Mouse (Mus musculus) embryonic facial prominence, embryonic 14.5 days (tissue): ENCODE results near the gene Srgap2. TPM values are rescaled to one million over a fixed set of nuclear protein-coding genes. Genes with fewer than 3 reads are reported as not detected.

ENCODE experiments used
- ATAC-seq: fragments of 200-750 bp; cut with Nextera tagmentation; 2 replicates; pipeline ENCODE4 v1.8.0; 2017; ENCODE audit warnings: low read depth, moderate number of reproducible peaks, moderate TSS enrichment
- DNase-seq: peaks from one replicate; pipeline ENCODE4 v3.0.0-alpha.2; 2015; ENCODE audit warnings: low spot score
- H3K27ac ChIP-seq: fragments of 300-500 bp; sonication (generic); replicated peaks from 2 replicates; pipeline ENCODE4 v1.5.1; 2014; ENCODE audit warnings: low read depth, mild to moderate bottlenecking, low read length, moderate library complexity
- H3K27me3 ChIP-seq: fragments of 300-500 bp; sonication (generic); replicated peaks from 2 replicates; pipeline ENCODE4 v1.6.1; 2014; ENCODE audit warnings: low read length; ENCODE audit not compliant: control insufficient read depth, insufficient read depth
- H3K36me3 ChIP-seq: fragments of 300-500 bp; sonication (generic); 2 replicates; pipeline ENCODE4 v1.6.1; 2014; ENCODE audit warnings: low read length, mixed read lengths; ENCODE audit not compliant: control insufficient read depth, insufficient read depth
- H3K4me1 ChIP-seq: fragments of 300-500 bp; sonication (generic); 2 replicates; pipeline ENCODE4 v1.6.1; 2014; ENCODE audit warnings: antibody characterized with exemption, low read length; ENCODE audit not compliant: control insufficient read depth, insufficient read depth
- H3K4me2 ChIP-seq: fragments of 300-500 bp; sonication (generic); 2 replicates; pipeline ENCODE4 v1.6.1; 2014; ENCODE audit warnings: low read depth, mild to moderate bottlenecking, low read length, moderate library complexity, mixed read lengths
- H3K4me3 ChIP-seq: fragments of 300-500 bp; sonication (generic); 2 replicates; pipeline ENCODE4 v1.5.1; 2014; ENCODE audit warnings: low read depth, mild to moderate bottlenecking, low read length
- H3K9ac ChIP-seq: fragments of 300-500 bp; sonication (generic); 2 replicates; pipeline ENCODE4 v1.6.1; 2014; ENCODE audit warnings: low read depth, mild to moderate bottlenecking, low read length, moderate library complexity, mixed read lengths
- H3K9me3 ChIP-seq: fragments of 300-500 bp; sonication (generic); 2 replicates; pipeline ENCODE4 v1.6.1; 2016; ENCODE audit warnings: low read length; ENCODE audit not compliant: control insufficient read depth
- WGBS: fragments of 180-500 bp; shearing (Covaris S2); extraction: QIAGEN DNeasy Blood & Tissue Kit; methylation state at CpG from one replicate; pipeline ENCODE4 v1.1.7; 2014; 5-methylcytosine and 5-hydroxymethylcytosine counted together
- polyA plus RNA-seq: library from polyadenylated mRNA; unstranded; fragments of >200 nt; fragmentation: Nextera tagmentation; extraction: Ambion mirVana; gene quantifications from 2 replicates; pipeline ENCODE4 v1.2.1, GENCODE M21; 2014

Gene Srgap2
- polyA plus RNA-seq, 1 experiment from 2014 or later, result 21.3 TPM

DNA sequence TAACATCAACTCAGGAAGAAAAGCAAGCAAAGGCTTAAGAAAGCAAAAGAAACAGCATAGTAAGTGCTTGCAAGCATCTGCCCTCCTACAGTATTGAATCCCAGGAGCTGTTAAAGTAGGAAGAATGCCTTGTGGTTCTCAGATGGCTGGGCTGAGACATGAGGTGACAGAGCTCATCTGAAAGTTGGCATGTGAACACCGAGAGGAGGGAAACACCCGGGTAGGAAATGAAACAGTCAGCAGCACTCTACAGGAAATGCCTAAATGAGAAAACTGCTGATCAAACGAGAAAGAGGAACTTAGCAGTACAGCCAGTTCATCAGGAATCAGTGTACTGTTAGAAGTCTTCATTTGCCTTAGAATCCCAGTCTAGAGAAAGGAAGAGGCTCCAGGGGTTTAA, 142.7 kb downstream of the Srgap2 start:
- Histone ChIP-seq H3K4me3 (no peak overlapping the region), H3K4me2 (no peak overlapping the region), H3K9me3 (no peaks in the 10 kb centered on the region), H3K4me1 (0 out of 2 replicates have a peak, but pooled peaks cover 4% of the 10 kb centered on the region), H3K27me3 (no peaks in the 10 kb centered on the region), H3K9ac (no peak overlapping the region), H3K36me3 (no peaks in the 10 kb centered on the region), H3K27ac (no peak overlapping the region)
- ATAC-seq, result no peak
- DNase-seq, result peak; percentile 26
- WGBS, result 30% methylated on average over 3 of the region's 3 CpGs

DNA sequence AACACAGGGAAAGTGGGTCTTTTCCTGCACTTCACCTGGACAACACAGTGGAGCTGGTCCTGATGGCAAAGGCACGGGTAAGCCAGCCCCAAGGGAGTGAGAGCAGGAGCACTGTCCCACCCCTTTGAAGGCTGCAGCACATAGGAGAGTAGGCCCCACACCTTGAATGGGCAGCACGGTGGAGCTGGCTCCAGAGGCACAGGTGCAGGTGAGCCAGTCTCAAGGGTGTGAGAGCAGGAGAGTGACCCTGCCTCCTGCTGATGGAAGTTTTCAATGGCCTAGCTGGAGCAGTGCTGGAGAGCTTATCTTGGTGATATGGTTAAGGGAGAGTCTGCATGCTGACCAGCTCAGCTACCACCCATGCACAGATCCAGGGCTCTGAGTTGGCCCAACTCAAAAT, 145.0 kb downstream of the Srgap2 start:
- ATAC-seq (no peak), DNase-seq (no peak)
- Histone ChIP-seq H3K4me3 (no peak overlapping the region), H3K36me3 (0 out of 2 replicates have a peak, but pooled peaks cover 8% of the 10 kb centered on the region), H3K9me3 (no peaks in the 10 kb centered on the region), H3K4me1 (peaks cover 7% of the 10 kb centered on the region; the same call in 1 of the 2 replicates), H3K27me3 (no peaks in the 10 kb centered on the region), H3K4me2 (no peak overlapping the region), H3K27ac (no peak overlapping the region), H3K9ac (no peak overlapping the region)
- WGBS, result 65% methylated on average over 2 of the region's 2 CpGs

GRCm38 (mm10) chr1:131380254-131380653, 146.9 kb downstream of the Srgap2 start:
- no peak overlapping the region for H3K27ac ChIP-seq
- ATAC-seq (peak; percentile 89), DNase-seq (peak; percentile 81)
- H3K4me3 ChIP-seq, result no peak overlapping the region
- peaks cover 7% of the 10 kb centered on the region; the same call in 1 of the 2 replicates for H3K4me1 ChIP-seq
- H3K9ac ChIP-seq, result no peak overlapping the region
- no peaks in the 10 kb centered on the region for H3K27me3 ChIP-seq
- H3K36me3 ChIP-seq, result 0 out of 2 replicates have a peak, but pooled peaks cover 8% of the 10 kb centered on the region
- 12% methylated on average over 1 of the region's 1 CpGs for WGBS
- H3K4me2 ChIP-seq, result no peak overlapping the region
- H3K9me3 ChIP-seq, result no peaks in the 10 kb centered on the region

DNA sequence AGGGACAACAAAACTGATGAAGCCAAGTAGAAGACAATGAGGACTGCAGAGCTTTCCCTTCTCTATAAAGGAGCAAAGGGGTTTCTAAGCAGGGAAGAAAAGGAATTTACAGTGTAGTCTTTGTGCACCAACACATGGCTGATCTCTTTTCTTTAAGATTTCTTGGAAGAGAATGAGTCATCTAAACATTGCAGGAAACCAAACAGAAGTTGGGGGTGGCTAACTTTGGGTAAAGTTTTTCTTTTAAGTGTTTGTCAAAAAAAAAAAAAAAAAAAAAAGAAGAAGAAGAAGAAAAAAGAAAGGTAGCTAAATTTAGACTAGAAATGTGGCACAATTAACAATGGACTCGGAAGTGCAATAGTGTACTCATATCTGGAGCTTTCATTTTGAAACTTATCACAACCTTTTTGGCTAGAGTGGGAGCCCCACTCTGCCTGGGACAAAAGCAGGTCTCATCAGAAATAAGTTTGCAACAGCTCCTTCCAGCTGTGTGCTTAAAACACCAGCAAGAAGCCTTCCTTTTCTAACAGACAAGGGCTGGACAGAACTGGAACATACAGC, 148.2 kb downstream of the Srgap2 start:
- peak overlapping the region; percentile 21; the same call in 1 of the 2 replicates for H3K27ac ChIP-seq
- H3K4me2 ChIP-seq, result no peak overlapping the region
- H3K9me3 ChIP-seq, result no peaks in the 10 kb centered on the region
- peaks cover 7% of the 10 kb centered on the region; the same call in 1 of the 2 replicates for H3K4me1 ChIP-seq
- H3K27me3 ChIP-seq, result no peaks in the 10 kb centered on the region
- ATAC-seq, result no peak
- H3K9ac ChIP-seq, result no peak overlapping the region
- WGBS, result 72% methylated on average over 1 of the region's 1 CpGs
- H3K4me3 ChIP-seq, result no peak overlapping the region
- no peak for DNase-seq
- 0 out of 2 replicates have a peak, but pooled peaks cover 8% of the 10 kb centered on the region for H3K36me3 ChIP-seq

DNA sequence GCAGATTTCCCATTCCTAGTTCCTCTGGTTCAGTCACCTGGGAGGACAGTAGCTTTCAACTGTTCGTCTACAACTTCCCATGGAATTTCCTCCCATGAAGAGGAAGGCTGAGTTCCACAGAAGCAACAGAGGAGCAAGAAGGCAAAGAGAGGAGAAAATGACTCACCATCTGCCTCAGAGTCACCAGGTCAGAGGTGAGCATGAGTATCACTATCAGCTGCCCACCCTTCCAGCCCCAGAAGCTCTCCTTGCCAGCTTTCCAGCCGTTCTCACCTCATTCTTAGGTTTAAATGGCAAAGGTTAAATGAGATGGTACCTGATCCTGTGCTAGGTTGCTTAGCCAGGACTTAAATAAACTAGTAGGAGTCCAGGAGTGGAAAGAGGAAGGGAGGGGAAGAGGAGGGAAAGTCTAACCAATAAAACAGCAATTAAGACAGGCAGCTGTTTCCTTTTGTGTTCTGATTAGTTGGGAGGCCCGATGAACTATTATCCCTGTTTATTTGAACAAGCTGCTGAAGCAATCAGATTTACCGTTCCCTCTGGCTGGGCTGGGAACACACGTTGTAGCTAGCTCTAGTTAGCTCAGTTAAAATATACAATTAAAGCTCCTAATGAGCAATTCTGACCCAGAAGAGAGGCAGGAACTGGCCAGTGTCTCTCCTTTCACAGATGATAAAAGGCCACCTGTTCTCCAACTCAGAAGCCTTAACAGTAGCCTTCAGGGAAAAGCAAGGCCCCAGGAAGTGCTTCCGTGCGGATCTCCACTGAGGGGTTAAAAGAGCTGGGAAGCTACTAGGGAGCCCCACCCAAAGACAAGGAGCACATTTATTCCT, 148.9 kb downstream of the Srgap2 start:
- peak overlapping the region; percentile 21; the same call in 1 of the 2 replicates for H3K27ac ChIP-seq
- peak; percentile 22 for DNase-seq

DNA sequence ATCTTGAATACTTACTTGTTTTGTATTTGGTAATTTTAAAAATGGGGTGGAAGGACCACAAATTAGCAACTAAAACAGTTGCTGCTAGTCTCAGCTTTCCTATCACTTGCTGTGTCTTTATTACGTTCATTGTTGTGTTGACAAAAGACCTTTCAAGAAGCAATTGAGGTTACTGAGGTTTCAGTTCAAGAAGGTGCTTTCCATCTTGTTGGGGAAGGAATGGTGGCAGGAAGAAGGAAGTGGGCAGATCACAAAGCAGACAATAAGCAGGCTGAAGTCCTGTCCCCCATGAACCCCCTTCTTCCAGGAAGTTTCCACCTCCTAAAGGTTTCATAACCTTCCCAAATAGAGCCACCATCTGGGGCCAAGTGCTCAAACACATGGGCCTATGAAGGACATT, 161.3 kb downstream of the Srgap2 start:
- Histone ChIP-seq H3K36me3 (peaks cover 17% of the 10 kb centered on the region), H3K9me3 (no peaks in the 10 kb centered on the region), H3K9ac (no peak overlapping the region), H3K4me1 (no peaks in the 10 kb centered on the region), H3K27ac (no peak overlapping the region), H3K4me3 (no peak overlapping the region), H3K27me3 (no peaks in the 10 kb centered on the region), H3K4me2 (no peak overlapping the region)
- 73% methylated on average over 1 of the region's 1 CpGs for WGBS
- DNase-seq (no peak), ATAC-seq (no peak)

More for the DNA sequence above, 148.9 kb downstream of the Srgap2 start:
- 0 out of 2 replicates have a peak, but pooled peaks have one; percentile 33 for ATAC-seq
- Histone ChIP-seq H3K4me2 (no peak overlapping the region), H3K9ac (no peak overlapping the region), H3K36me3 (0 out of 2 replicates have a peak, but pooled peaks cover 8% of the 10 kb centered on the region), H3K4me1 (peaks cover 7% of the 10 kb centered on the region; the same call in 1 of the 2 replicates), H3K4me3 (no peak overlapping the region), H3K27me3 (no peaks in the 10 kb centered on the region), H3K9me3 (no peaks in the 10 kb centered on the region)
- 41% methylated on average over 7 of the region's 7 CpGs for WGBS

- 88% methylated on average over 3 of the region's 3 CpGs for WGBS
- Histone ChIP-seq H3K4me3 (no peak overlapping the region), H3K4me2 (no peak overlapping the region), H3K27ac (no peak overlapping the region), H3K9ac (no peak overlapping the region), H3K27me3 (no peaks in the 10 kb centered on the region), H3K36me3 (peaks cover 17% of the 10 kb centered on the region), H3K9me3 (no peaks in the 10 kb centered on the region), H3K4me1 (no peaks in the 10 kb centered on the region)
- ATAC-seq, result no peak
- no peak for DNase-seq
Observed at GRCm38 (mm10) chr1:131364432-131364831, 162.7 kb downstream of the Srgap2 start.

DNA sequence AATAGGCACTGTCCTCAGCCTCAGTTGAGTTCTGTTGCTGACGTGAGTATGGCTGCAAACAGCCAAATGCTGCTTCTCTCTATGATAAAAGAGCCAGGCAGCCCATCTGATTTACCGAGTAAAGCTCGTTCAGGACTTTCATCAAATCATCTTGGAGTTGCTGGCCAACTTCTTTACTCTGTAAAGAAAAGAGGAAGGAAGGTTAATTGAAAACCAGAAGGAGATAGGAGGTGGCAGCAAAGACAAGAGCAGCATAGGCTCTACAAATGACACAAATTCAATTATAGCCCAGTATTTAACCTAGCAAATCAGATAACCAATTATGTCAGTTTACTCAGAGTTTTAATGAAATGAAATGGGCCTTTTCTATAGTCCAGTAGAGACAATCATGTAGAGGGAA, 163.3 kb downstream of the Srgap2 start:
- H3K4me3 ChIP-seq, result no peak overlapping the region
- H3K9ac ChIP-seq, result no peak overlapping the region
- H3K4me2 ChIP-seq, result no peak overlapping the region
- no peak overlapping the region for H3K27ac ChIP-seq
- DNase-seq (no peak), ATAC-seq (no peak)
- H3K27me3 ChIP-seq, result no peaks in the 10 kb centered on the region
- peaks cover 17% of the 10 kb centered on the region for H3K36me3 ChIP-seq
- H3K9me3 ChIP-seq, result no peaks in the 10 kb centered on the region
- no peaks in the 10 kb centered on the region for H3K4me1 ChIP-seq
- WGBS, result 83% methylated on average over 3 of the region's 3 CpGs
